Mouse (Mus musculus): ENCODE data around the gene Mybpc1. TPM values are rescaled to one million over a fixed set of nuclear protein-coding genes. Genes with fewer than 3 reads are reported as not detected.
"Not testable (repeated sequence)": the region's sequence is repeated elsewhere in the genome, so short reads cannot be mapped to it uniquely, and the experiment has no call there.

Gene Mybpc1
- polyA plus RNA-seq, 1 experiment from 2014 or later, result 1.9 TPM

- H3K4me2 ChIP-seq; H3K4me1 ChIP-seq; ATAC-seq (ENCODE audit: insufficient read depth, low FRiP score, low read depth); H3K27ac ChIP-seq; H3K27me3 ChIP-seq (replicated peaks); H3K4me3 ChIP-seq (replicated peaks); H3K9ac ChIP-seq; H3K9me3 ChIP-seq; H3K36me3 ChIP-seq: not testable (repeated sequence)
- 91% methylated on average over 10 of the region's 10 CpGs for WGBS
These were observed 122.1 kb downstream of the Mybpc1 start for GRCm38 (mm10) chr10:88482866-88483265.

Other genes with a start within 250 kb of the Mybpc1 start
- gene Dram1, start 226.1 kb downstream of the Mybpc1 start, polyA plus RNA-seq (2015; fragmentation: Nextera tagmentation; extraction: Ambion mirVana), result 6.4 and 7.9 TPM in 2 replicates
- gene Gnptab, start 226.0 kb downstream of the Mybpc1 start, polyA plus RNA-seq (2015; fragmentation: Nextera tagmentation; extraction: Ambion mirVana), result 9.9 and 11.6 TPM in 2 replicates
- 0.26 and 0.28 TPM in 2 replicates for gene Sycp3, start 145.6 kb downstream of the Mybpc1 start, polyA plus RNA-seq (2015; fragmentation: Nextera tagmentation; extraction: Ambion mirVana)
- 64.8 and 74.3 TPM in 2 replicates for gene Chpt1, start 101.1 kb downstream of the Mybpc1 start, polyA plus RNA-seq (2015; fragmentation: Nextera tagmentation; extraction: Ambion mirVana)
- gene Spic, start 79.9 kb upstream of the Mybpc1 start, polyA plus RNA-seq (2015; fragmentation: Nextera tagmentation; extraction: Ambion mirVana), result 1.3 and 2.1 TPM in 2 replicates
- gene Arl1, start 125.7 kb upstream of the Mybpc1 start, polyA plus RNA-seq (2015; fragmentation: Nextera tagmentation; extraction: Ambion mirVana), result 201 and 202 TPM in 2 replicates
- gene Utp20, start 221.7 kb upstream of the Mybpc1 start, polyA plus RNA-seq (2015; fragmentation: Nextera tagmentation; extraction: Ambion mirVana), result 13.7 and 16.0 TPM in 2 replicates

All from stomach, embryonic 15.5 days (tissue).